Comparison of ENCODE assay signal across 28 mouse cellular contexts in genomic region chr19:37921098-37921497, GRCm38 (mm10).
A peak's percentile ranks its signal among the peaks of the same experiment; 100 is the strongest.
DNase-seq lines count a peak whose midpoint lies in the region; ATAC-seq and TF ChIP-seq lines count a peak whose summit lies in the region.
"Had no signal": no experiment of that assay in that cellular context is flagged by ENCODE, and none has a peak within 500 bp of the region (broad histone marks: within the 10 kb centered on the region; RNA-seq: fewer than 3 reads in every experiment).

No protein-coding gene starts in this region.

- no peak for TF ChIP-seq CTCF in forebrain, postnatal 0 days (IDR thresholded peaks at IDR 0.05; ENCODE audit: low read depth)
- TF ChIP-seq CTCF in lung, adult 2 months (IDR thresholded peaks at IDR 0.05; ENCODE audit: insufficient read depth, low read length) = no peak

- ATAC-seq in forebrain, postnatal 0 days = peak; percentile 29; the same call in 1 of the 2 replicates
- no peak for ATAC-seq in forebrain, embryonic 13.5 days
- ATAC-seq: forebrain, embryonic 15.5 days; hindbrain, embryonic 16.5 days; intestine, embryonic 15.5 days; Patski had no signal

- H3K4me3 ChIP-seq in forebrain, postnatal 0 days (ENCODE audit: low read depth, low read length) = no peak overlapping the region
- no peak overlapping the region for H3K4me3 ChIP-seq in forebrain, embryonic 13.5 days
- no peak overlapping the region for H3K4me3 ChIP-seq in lung, adult 2 months (replicated peaks; ENCODE audit: extremely low read depth, low read depth, low read length)
- H3K4me3 ChIP-seq: forebrain, embryonic 10.5 days; forebrain, embryonic 15.5 days; gastrocnemius, adult 2 months; hindbrain, embryonic 10.5 days; hindbrain, embryonic 13.5 days; intestine, embryonic 15.5 days had no signal

- no peaks in the 10 kb centered on the region for H3K36me3 ChIP-seq in forebrain, postnatal 0 days (ENCODE audit: insufficient read depth)
- H3K36me3 ChIP-seq in forebrain, embryonic 13.5 days (ENCODE audit: poor library complexity, severe bottlenecking) = no peaks in the 10 kb centered on the region
- H3K36me3 ChIP-seq: forebrain, embryonic 10.5 days; forebrain, embryonic 15.5 days; G1E; hindbrain, embryonic 10.5 days; hindbrain, embryonic 13.5 days had no signal

- TF ChIP-seq POLR2A in lung, adult 2 months (IDR thresholded peaks at IDR 0.05; ENCODE audit: borderline replicate concordance, extremely low read depth, low read depth, low read length) = no peak

- H3K9ac ChIP-seq in forebrain, postnatal 0 days = no peak overlapping the region
- H3K9ac ChIP-seq in forebrain, embryonic 13.5 days = no peak overlapping the region
- H3K9ac ChIP-seq: forebrain, embryonic 15.5 days; hindbrain, embryonic 13.5 days; intestine, embryonic 15.5 days had no signal

- intact Hi-C loops in heart, postnatal 10 days (cut with DNase I) = no loop called here

- H3K4me1 ChIP-seq in forebrain, postnatal 0 days (ENCODE audit: insufficient read depth) = no peaks in the 10 kb centered on the region
- H3K4me1 ChIP-seq in forebrain, embryonic 13.5 days = no peaks in the 10 kb centered on the region
- H3K4me1 ChIP-seq in lung, adult 2 months (ENCODE audit: control insufficient read depth, insufficient read depth, low read length) = no peaks in the 10 kb centered on the region
- H3K4me1 ChIP-seq: hindbrain, embryonic 13.5 days; intestine, embryonic 15.5 days had no signal

- H3K27ac ChIP-seq in forebrain, postnatal 0 days (ENCODE audit: low read depth, low read length) = no peak overlapping the region
- H3K27ac ChIP-seq in forebrain, embryonic 13.5 days = no peak overlapping the region
- H3K27ac ChIP-seq: forebrain, embryonic 10.5 days; forebrain, embryonic 15.5 days; gastrocnemius, adult 2 months; hindbrain, embryonic 10.5 days; hindbrain, embryonic 13.5 days; intestine, embryonic 15.5 days had no signal

- H3K4me2 ChIP-seq in forebrain, postnatal 0 days (ENCODE audit: low read depth) = no peak overlapping the region
- no peak overlapping the region for H3K4me2 ChIP-seq in forebrain, embryonic 13.5 days
- H3K4me2 ChIP-seq: forebrain, embryonic 15.5 days; heart, embryonic 11.5 days; hindbrain, embryonic 13.5 days; intestine, embryonic 15.5 days had no signal

- DNase-seq in forebrain, postnatal 0 days = no peak
- DNase-seq in lung, postnatal 4 days = peak; percentile 13 to 39
- no peak for DNase-seq in lung, adult 2 months
- DNase-seq in ES-CJ7 (ENCODE audit: low read depth, low spot score) (peak; percentile 88), WW6 (ENCODE audit: low read depth, low spot score) (peak; percentile 39)
- DNase-seq in heart, postnatal 10 days = no peak
- no peak for DNase-seq in thymus, adult 18-20 months
- DNase-seq: adrenal gland, postnatal 10 days; adrenal gland, postnatal 36 days; B cell, adult 2 months; cerebellum, adult 18-20 months; cerebellum, adult 9-10 months; cerebellum, postnatal 14 days; gastrocnemius, adult 2 months; gastrocnemius, postnatal 14 days; heart, adult 11 months; heart, postnatal 36 days had no signal

- H3K9me3 ChIP-seq in forebrain, postnatal 0 days (ENCODE audit: low read length) = no peaks in the 10 kb centered on the region
- no peaks in the 10 kb centered on the region for H3K9me3 ChIP-seq in forebrain, embryonic 13.5 days (replicated peaks)
- H3K9me3 ChIP-seq: forebrain, embryonic 10.5 days; forebrain, embryonic 15.5 days; G1E; hindbrain, embryonic 10.5 days; hindbrain, embryonic 13.5 days; intestine, embryonic 15.5 days had no signal

- no peaks in the 10 kb centered on the region for H3K27me3 ChIP-seq in forebrain, postnatal 0 days (ENCODE audit: insufficient read depth, low read length)
- no peaks in the 10 kb centered on the region for H3K27me3 ChIP-seq in forebrain, embryonic 13.5 days
- H3K27me3 ChIP-seq: CH12.LX; forebrain, embryonic 15.5 days; hindbrain, embryonic 13.5 days; intestine, embryonic 15.5 days; Patski had no signal

- WGBS in forebrain, postnatal 0 days = 32% methylated on average over 5 of the region's 5 CpGs
- WGBS in forebrain, embryonic 13.5 days = 39% methylated on average over 5 of the region's 5 CpGs
- WGBS in lung, adult 2 months = 50% methylated on average over 5 of the region's 5 CpGs

Comparison
In these comparisons a context has a peak if more than half of its experiments do, and no peak if none do; other contexts are left out.
1. DNase-seq: peak in lung, postnatal 4 days (2 of 2), ES-CJ7 (single experiment) and WW6 (single experiment); none in forebrain, postnatal 0 days (single experiment), lung, adult 2 months (single experiment), heart, postnatal 10 days (0 of 2) and thymus, adult 18-20 months (0 of 2).